Mouse (Mus musculus) G1E (cell line): ENCODE results near the gene Dnase1l3.

Experiments
- CTCF ChIP-seq: IDR thresholded peaks from 2 replicates; pipeline ENCODE4 v1.5.1; 2012; ENCODE audit warnings: low read depth, low read length, inconsistent platforms, mixed read lengths
- GATA1 ChIP-seq: IDR thresholded peaks from 2 replicates; pipeline ENCODE4 v1.6.1; 2012; ENCODE audit warnings: borderline replicate concordance, low read length, inconsistent platforms, mixed read lengths
- POLR2AphosphoS5 ChIP-seq: IDR thresholded peaks from 2 replicates; pipeline ENCODE4 v1.6.1; 2012; ENCODE audit warnings: low read depth, low read length, inconsistent platforms; ENCODE audit not compliant: insufficient replicate concordance
- TAL1 ChIP-seq: conservative IDR thresholded peaks from 2 replicates; pipeline ENCODE4 v1.6.1; 2012; ENCODE audit warnings: low read depth, low read length, inconsistent platforms, mixed read lengths

DNA sequence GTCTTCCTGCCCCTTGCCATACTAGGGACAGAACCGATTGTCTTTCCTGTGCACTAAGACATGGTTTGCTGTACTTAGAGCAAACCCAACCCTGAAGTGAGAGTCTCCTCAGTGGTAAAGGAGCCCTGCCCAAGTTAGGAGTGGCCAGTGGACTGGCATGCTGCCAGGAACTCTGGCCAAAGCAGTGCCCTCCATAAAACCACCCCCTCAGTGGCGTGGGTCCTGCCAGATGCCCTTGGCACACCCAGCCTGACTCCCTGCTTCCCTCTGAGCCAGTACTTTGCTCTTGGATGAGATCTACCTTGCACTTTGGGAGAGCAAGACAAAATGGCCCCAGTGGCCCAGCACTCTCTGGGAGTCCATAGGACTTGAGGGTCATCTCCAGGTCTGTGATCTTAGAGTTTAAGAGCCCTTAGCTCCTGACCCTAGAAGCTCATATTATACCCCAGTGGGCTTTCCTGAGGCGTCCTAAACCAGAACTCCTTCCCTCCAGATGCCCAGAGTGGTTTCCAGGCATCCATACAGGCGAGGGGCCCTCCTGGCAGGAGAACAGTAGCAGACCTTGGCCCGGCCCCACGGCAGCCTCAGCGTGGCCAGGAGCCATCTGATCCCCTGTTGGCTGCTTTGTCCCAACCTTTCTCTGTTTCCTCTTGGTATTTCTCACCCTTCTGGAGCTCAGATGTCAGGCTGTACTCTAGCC is 51.1 kb downstream of the Dnase1l3 start:
- TF ChIP-seq TAL1 (no peak), CTCF (no peak), GATA1 (no peak), POLR2AphosphoS5 (no peak)
